Mouse (Mus musculus): Measurements from ENCODE around the gene Fbxw16. TPM values are rescaled to one million over a fixed set of nuclear protein-coding genes. Genes with fewer than 3 reads are reported as not detected.

The Fbxw16 gene
- not detected in 2 replicates for polyA plus RNA-seq (2012; rRNA removed)

DNA sequence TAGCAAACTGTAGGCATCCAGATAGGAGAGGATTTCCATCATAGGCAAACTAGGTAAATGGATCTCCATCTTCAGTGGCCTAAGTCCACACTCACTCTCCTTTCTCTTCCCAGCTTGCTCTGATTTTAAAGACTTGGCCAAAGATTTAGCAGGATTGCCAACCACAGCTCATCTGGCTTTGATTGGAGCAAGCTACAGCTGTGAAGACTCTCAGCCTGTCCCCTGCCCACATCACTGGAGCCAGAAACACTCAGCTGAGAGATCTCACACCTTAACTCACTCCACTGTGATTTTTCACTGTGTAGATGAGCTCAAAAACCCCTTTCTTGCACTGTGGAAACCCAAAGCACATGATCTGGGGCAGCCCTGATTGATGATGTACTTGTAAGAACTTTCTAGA, at the start of gene Fbxw16:
Fbxw16 (minus strand) TSS at position 101 of the 400 bp plus-strand sequence.

GRCm38 (mm10) chr9:109495775-109496174, 46.8 kb upstream of the Fbxw16 start, which contains the start of gene Fbxw19:
Gene Fbxw19 (minus strand): TSS chr9:109495875.

DNA sequence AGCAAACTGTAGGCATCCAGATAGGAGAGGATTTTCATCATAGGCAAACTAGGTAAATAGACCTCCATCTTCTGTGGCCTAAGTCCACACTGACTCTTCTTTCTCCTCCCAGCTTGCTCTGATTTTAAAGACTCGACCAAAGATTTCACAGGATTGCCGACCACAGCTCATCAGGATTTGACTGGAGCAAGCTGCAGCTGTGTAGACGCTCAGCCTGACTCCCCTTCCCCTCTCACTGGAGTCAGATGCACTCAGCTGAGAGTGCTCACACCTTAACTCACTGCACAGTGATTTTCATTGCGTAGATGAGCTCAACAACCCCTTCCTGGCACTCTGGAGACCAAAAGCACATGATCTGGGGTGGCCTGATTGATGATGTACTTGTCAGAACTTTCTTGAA, 44.7 kb downstream of the Fbxw16 start, which contains the start of gene Fbxw22:
Fbxw22 (minus strand) TSS at position 101 of the 400 bp plus-strand sequence.

Other genes with a start within 250 kb of the Fbxw16 start
- gene Fbxw20, start 214.4 kb downstream of the Fbxw16 start, polyA plus RNA-seq (2012; rRNA removed) = not detected in 2 replicates
- not detected in 2 replicates for gene Fbxw14, start 161.5 kb downstream of the Fbxw16 start, polyA plus RNA-seq (2012; rRNA removed)
- not detected in 2 replicates for gene Fbxw28, start 109.5 kb downstream of the Fbxw16 start, polyA plus RNA-seq (2012; rRNA removed)
- not detected in 2 replicates for gene Fbxw22, start 44.8 kb downstream of the Fbxw16 start, polyA plus RNA-seq (2012; rRNA removed)
- not detected in 2 replicates for gene Fbxw19, start 46.7 kb upstream of the Fbxw16 start, polyA plus RNA-seq (2012; rRNA removed)
- not detected in 2 replicates for gene Fbxw15, start 119.1 kb upstream of the Fbxw16 start, polyA plus RNA-seq (2012; rRNA removed)
- not detected in 2 replicates for gene Fbxw24, start 176.9 kb upstream of the Fbxw16 start, polyA plus RNA-seq (2012; rRNA removed)
- gene Fbxw25, start 215.5 kb upstream of the Fbxw16 start, polyA plus RNA-seq (2012; rRNA removed) = not detected in 2 replicates